Mouse (Mus musculus): ENCODE results near the gene Cdh20.

DNA sequence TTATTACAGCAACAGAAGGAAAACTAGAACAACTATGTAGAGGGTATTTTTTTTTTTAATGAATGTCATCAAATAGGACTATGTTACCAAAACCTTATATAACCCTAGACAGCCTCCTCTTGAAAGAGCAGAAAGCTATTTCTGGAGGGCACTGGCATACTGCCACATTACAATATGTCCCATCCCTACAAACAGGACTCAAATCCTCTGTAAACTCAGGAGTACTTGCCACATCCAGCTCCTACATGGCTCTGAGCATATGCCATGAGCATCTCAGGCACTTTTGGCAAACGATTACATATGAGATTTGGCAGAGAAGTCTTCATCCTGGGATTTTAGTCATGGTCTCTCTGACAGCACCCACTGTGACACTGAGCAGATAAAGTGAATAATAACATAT, 235.5 kb downstream of the Cdh20 start:
- TF ChIP-seq POLR2AphosphoS5 (IDR thresholded peaks at IDR 0.05; ENCODE audit: insufficient replicate concordance, low read depth, low read length): no peak
- TF ChIP-seq CTCF (IDR thresholded peaks at IDR 0.05; ENCODE audit: low read depth, low read length): no peak
- TF ChIP-seq GATA1 (IDR thresholded peaks at IDR 0.05; ENCODE audit: borderline replicate concordance, low read length): no peak
